Mouse (Mus musculus) T-helper 1 cell (primary cell): ENCODE measurements around the gene Cep112.

Experiments used
- in situ Hi-C: fragments of 300-600 bp; cut with MboI, MseI; formaldehyde crosslinking; loops from one replicate; pipeline ENCODE4 v1.15.1; 2025; ENCODE audit warnings: high pct_unique_total_duplicates

Gene Cep112

DNA sequence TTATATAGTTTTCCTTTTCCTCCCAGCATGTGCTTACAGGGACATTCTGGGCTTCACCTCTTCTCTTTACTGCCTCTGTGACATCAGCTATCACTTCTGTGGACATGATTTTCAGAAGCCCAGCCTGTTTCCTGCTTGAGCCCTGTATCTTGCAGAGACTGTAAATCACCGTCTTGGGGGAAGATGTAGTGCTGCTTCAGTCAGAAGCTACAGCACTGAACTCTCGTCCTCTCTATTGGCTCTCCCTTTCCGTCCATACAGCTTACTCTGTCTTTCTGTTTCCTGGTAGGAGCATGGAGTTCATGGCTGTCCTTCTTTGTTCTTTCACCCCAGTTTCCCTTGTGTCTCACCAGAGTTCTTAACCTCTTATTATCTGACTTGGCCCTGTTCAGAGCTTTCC, 352.2 kb downstream of the Cep112 start:
- in situ Hi-C loops = no loop called here

GRCm38 (mm10) chr11:108780271-108781250, 355.6 kb downstream of the Cep112 start:
- in situ Hi-C loops = no loop called here

GRCm38 (mm10) chr11:108798398-108798797, 373.4 kb downstream of the Cep112 start:
- in situ Hi-C loops = no loop called here

- in situ Hi-C loops = no loop called here
These were observed 374.7 kb downstream of the Cep112 start for GRCm38 (mm10) chr11:108799695-108800094.

GRCm38 (mm10) chr11:108804030-108804429, 379.0 kb downstream of the Cep112 start:
- in situ Hi-C loops = no loop called here

GRCm38 (mm10) chr11:108805947-108806346, 381.0 kb downstream of the Cep112 start:
- in situ Hi-C loops = no loop called here

GRCm38 (mm10) chr11:108809626-108810025, 384.6 kb downstream of the Cep112 start:
- in situ Hi-C loops = no loop called here

DNA sequence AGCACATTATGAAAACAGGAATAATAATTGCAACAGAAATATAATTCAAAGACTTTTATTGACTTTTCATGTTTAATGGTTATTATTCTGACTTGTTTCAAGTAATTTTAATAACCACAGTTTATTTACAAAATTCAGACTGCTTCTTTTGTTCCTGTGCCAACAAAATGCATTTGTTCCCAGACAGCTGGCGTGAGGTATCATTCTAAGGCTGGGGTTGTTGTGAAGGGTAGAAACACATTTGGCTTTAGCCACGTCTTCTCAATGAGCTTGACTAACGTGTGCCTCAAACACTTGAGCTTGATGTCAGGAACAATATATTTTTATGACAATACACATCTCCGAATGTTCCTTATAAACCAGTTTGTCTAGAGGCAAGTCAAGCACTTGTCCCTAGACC, 396.8 kb downstream of the Cep112 start:
- in situ Hi-C loops = no loop called here

- in situ Hi-C loops = no loop called here
These were observed 397.3 kb downstream of the Cep112 start for GRCm38 (mm10) chr11:108822257-108822656.

DNA sequence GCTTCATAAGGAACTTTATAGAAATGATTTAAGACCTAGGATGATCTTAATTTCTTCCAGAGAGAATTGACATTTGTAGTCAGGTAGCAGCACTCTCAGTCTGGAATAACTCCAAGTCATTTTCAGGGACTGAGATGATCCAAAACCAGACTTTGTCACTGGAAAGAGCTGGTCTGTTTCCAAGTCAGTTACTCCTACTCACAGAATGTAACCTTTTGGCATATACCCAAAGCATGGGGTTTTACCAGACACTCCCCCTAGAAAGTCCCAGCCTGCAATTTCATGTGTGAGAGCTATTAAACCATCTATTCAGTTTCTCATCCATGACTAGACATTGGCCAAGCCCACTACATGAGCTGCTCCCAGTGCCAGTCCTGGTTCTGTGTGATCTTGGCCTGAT, 402.3 kb downstream of the Cep112 start:
- in situ Hi-C loops = no loop called here

- in situ Hi-C loops = no loop called here
These were observed 403.5 kb downstream of the Cep112 start for GRCm38 (mm10) chr11:108828374-108829025.

DNA sequence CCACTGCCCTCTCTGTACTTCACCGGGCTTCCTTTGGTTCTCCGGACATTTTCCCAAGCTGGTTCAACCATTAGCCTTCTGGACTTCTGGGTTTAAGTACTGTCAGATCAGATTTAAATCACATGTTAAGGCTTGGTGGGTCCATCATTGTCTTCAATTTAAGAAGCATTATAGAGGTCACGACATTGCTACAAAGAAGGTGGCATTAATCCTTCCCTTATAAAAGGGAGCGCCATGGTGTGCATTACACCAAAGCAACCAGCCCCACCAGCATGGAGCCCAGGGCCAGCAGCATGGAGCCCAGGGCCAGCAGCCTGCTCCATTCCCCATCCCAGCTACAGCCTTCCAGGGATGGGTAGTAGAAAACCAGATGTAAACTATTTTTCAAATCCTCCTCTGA, 411.7 kb downstream of the Cep112 start:
- in situ Hi-C loops = loop anchor here (10.0 kb wide), 1 partner anchor 1978 kb away; no protein-coding TSS in a partner anchor

- in situ Hi-C loops = no loop called here
These were observed 415.2 kb downstream of the Cep112 start for GRCm38 (mm10) chr11:108840195-108840594.

GRCm38 (mm10) chr11:108842765-108843164, 417.8 kb downstream of the Cep112 start:
- in situ Hi-C loops = no loop called here

DNA sequence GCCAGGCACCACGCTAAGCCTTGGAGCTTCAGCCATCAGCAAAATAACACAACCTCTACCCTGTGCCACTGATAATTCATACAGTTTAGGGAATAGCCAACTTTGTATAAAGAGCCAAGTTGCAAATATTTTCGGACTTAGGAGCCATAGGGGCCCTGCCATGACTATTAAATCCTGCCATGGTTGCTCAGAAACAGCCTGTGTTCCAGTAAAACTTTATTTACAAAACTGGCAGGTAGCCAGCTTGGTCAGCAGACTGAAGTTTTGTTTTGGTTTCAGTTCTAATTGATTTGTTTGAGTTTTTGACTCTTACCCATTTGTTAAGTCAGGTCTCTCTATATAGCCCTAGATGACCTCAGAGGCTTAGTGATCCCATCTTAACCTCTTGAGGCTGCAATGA, 421.0 kb downstream of the Cep112 start:
- in situ Hi-C loops = no loop called here

GRCm38 (mm10) chr11:108846479-108846878, 421.5 kb downstream of the Cep112 start:
- in situ Hi-C loops = no loop called here

GRCm38 (mm10) chr11:108851771-108852170, 426.8 kb downstream of the Cep112 start:
- in situ Hi-C loops = no loop called here

DNA sequence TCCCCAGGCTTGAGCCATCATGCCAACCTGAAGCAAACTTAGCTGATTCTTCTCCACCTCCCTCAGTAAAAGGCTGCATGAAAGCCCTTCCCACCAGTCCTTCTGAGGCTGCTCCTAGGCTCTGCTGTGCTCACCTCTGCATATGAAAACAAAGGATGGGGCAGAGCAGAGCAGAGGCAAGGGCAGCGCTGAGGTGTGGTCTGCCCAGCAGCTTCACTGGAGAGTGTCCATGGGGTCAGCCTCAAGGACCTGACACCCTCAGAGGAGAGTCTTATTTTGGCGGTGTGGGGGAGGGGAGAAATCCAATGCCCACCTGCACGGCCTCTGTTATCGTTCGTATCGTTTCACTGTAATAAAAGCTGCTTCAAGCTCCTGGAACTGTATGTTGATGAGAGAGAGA, 432.3 kb downstream of the Cep112 start:
- in situ Hi-C loops = no loop called here

DNA sequence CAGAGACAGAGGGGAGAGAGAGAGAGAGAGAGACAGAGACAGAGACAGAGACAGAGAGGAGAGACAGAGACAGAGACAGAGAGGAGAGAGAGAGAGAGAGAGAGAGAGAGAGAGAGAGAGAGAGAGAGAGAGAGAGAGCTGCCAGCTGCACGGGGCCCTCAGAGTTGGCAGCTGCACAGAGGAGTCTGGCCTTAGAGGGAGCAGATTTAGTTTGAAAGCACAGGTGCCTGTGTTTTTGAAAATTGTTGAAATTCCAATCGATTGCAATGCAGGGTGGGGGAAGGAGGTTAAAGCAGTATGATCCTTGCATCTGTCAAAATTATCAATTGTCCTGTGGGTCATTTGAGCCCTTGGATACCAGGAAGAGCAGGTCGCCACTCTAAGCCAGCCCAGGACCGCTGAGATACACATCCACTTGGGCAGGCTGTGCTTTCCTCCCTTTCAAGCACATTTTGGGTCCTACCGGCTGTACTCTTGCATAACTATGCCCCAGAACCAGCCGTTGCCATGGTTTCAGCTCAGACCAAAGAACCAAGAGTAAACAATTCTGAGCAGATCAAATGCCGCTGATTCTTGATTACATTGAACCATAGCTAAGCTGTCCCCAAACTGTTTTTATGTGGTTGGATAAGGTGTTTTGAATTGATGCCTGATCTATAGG, 432.8 kb downstream of the Cep112 start:
- in situ Hi-C loops = no loop called here

- in situ Hi-C loops = no loop called here
These were observed 433.4 kb downstream of the Cep112 start for GRCm38 (mm10) chr11:108858339-108858804.

DNA sequence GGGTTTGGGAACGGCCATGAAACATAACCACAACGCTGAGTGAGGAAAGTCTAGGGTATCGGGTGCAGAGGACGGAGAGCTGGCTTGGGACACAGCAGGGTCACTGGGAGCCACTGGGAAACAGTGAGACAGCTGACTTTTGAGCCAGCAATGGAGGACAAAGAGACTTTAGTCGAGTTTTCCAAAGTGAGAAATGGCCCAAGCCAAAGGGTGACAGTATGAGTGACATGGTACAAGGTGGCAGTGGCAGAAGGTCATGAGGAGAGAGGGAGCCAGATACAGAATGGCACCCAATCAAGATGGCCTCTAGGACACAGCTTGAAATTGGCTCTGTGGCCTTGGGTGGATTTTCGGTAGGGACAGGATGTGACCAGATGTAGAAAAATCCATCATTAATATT, 433.9 kb downstream of the Cep112 start:
- in situ Hi-C loops = no loop called here

GRCm38 (mm10) chr11:108862360-108862759, 437.4 kb downstream of the Cep112 start:
- in situ Hi-C loops = no loop called here
